Mouse (Mus musculus) MEL (cell line): ENCODE results near the gene Gm49355. TPM values are rescaled to one million over a fixed set of nuclear protein-coding genes. Genes with fewer than 3 reads are reported as not detected.

Experiments
- DNase-seq: peaks from one replicate; pipeline ENCODE4 v3.0.0; 2011; ENCODE audit warnings: low read depth, low spot score
- H3K27ac ChIP-seq: 2 replicates; pipeline ENCODE4 v1.5.1; 2012; ENCODE audit warnings: low read depth, mild to moderate bottlenecking, control low read depth, low read length, moderate library complexity; ENCODE audit not compliant: control insufficient read depth
- H3K27me3 ChIP-seq, 2 experiments: fragments of 150-350 bp in 1 of 2; sonication (generic) in 1 of 2; 2 replicates each; pipeline ENCODE4 v1.6.1; 2012; ENCODE audit warnings: low read length in 2 of 2, mild to moderate bottlenecking in 2 of 2, improper control_type of control experiment in 1 of 2, moderate library complexity in 1 of 2; ENCODE audit not compliant: insufficient read depth in 2 of 2, control insufficient read depth in 1 of 2
- H3K36me3 ChIP-seq, 2 experiments: 2 replicates each; pipeline ENCODE4 v1.6.1; 2012 to 2014; ENCODE audit warnings: low read length in 2 of 2, improper control_type of control experiment in 1 of 2, inconsistent platforms in 1 of 2, mild to moderate bottlenecking in 1 of 2; ENCODE audit not compliant: insufficient read depth in 2 of 2, control insufficient read depth in 1 of 2
- H3K4me1 ChIP-seq, 2 experiments: fragments of 150-350 bp in 1 of 2; sonication (generic) in 1 of 2; 2 replicates each; pipeline ENCODE4 v1.6.1; 2012; ENCODE audit warnings: low read length in 2 of 2, improper control_type of control experiment in 1 of 2, mild to moderate bottlenecking in 1 of 2; ENCODE audit not compliant: insufficient read depth in 2 of 2, control insufficient read depth in 1 of 2
- H3K4me3 ChIP-seq, 2 experiments: fragments of 150-350 bp in 1 of 2; sonication (generic) in 1 of 2; 2 replicates each; pipeline ENCODE4 v1.5.1; 2012; ENCODE audit warnings: low read depth in 2 of 2, low read length in 2 of 2, mild to moderate bottlenecking in 2 of 2, moderate library complexity in 2 of 2, control low read depth in 1 of 2, improper control_type of control experiment in 1 of 2; ENCODE audit not compliant: control insufficient read depth in 1 of 2, insufficient read depth in 1 of 2
- H3K79me2 ChIP-seq: 2 replicates; pipeline ENCODE4 v1.6.1; 2012; ENCODE audit warnings: mild to moderate bottlenecking, low read length, moderate library complexity; ENCODE audit not compliant: control insufficient read depth, poor library complexity, insufficient read depth
- H3K9ac ChIP-seq: 2 replicates; pipeline ENCODE4 v1.6.1; 2012; ENCODE audit warnings: low read depth, mild to moderate bottlenecking, control low read depth, low read length, moderate library complexity; ENCODE audit not compliant: control insufficient read depth, poor library complexity, severe bottlenecking
- H3K9me3 ChIP-seq: fragments of 150-350 bp; sonication (generic); replicated peaks from 2 replicates; pipeline ENCODE4 v1.6.1; 2012; ENCODE audit warnings: mild to moderate bottlenecking, low read length, improper control_type of control experiment, moderate library complexity; ENCODE audit not compliant: insufficient read depth
- GABPA ChIP-seq: IDR thresholded peaks from 2 replicates; pipeline ENCODE4 v1.6.1; 2012; ENCODE audit warnings: low read depth, mild to moderate bottlenecking, inconsistent platforms, low read length, improper control_type of control experiment, moderate library complexity
- GATA1 ChIP-seq: IDR thresholded peaks from 2 replicates; pipeline ENCODE4 v1.6.1; 2011; ENCODE audit warnings: low read depth, low read length, improper control_type of control experiment
- HCFC1 ChIP-seq: IDR thresholded peaks from 2 replicates; pipeline ENCODE4 v1.6.1; 2012; ENCODE audit warnings: low read depth, mild to moderate bottlenecking, inconsistent platforms, low read length, improper control_type of control experiment, moderate library complexity
- MXI1 ChIP-seq: IDR thresholded peaks from 2 replicates; pipeline ENCODE4 v1.6.1; 2011; ENCODE audit warnings: mild to moderate bottlenecking, low read depth, low read length, improper control_type of control experiment
- MYB ChIP-seq: IDR thresholded peaks from 2 replicates; pipeline ENCODE4 v1.6.1; 2011; ENCODE audit warnings: mild to moderate bottlenecking, low read depth, low read length, improper control_type of control experiment
- MYC ChIP-seq: IDR thresholded peaks from 2 replicates; pipeline ENCODE4 v1.6.1; 2011; ENCODE audit warnings: low read depth, mild to moderate bottlenecking, low read length, improper control_type of control experiment, moderate library complexity
- RAD21 ChIP-seq: IDR thresholded peaks from 2 replicates; pipeline ENCODE4 v1.6.1; 2011; ENCODE audit warnings: mild to moderate bottlenecking, low read depth, low read length, improper control_type of control experiment
- SIN3A ChIP-seq: IDR thresholded peaks from 2 replicates; pipeline ENCODE4 v1.6.1; 2012; ENCODE audit warnings: low read length, improper control_type of control experiment, inconsistent platforms
- TAL1 ChIP-seq: IDR thresholded peaks from 2 replicates; pipeline ENCODE4 v1.6.1; 2012; ENCODE audit warnings: mild to moderate bottlenecking, inconsistent platforms, low read length, moderate library complexity, mixed read lengths
- TCF12 ChIP-seq: IDR thresholded peaks from 2 replicates; pipeline ENCODE4 v1.6.1; 2014; ENCODE audit warnings: low read depth, mild to moderate bottlenecking, inconsistent platforms, low read length, improper control_type of control experiment, moderate library complexity
- USF1 ChIP-seq: IDR thresholded peaks from 2 replicates; pipeline ENCODE4 v1.6.1; 2014; ENCODE audit warnings: low read depth, mild to moderate bottlenecking, inconsistent platforms, low read length, improper control_type of control experiment, moderate library complexity
- USF2 ChIP-seq, 2 experiments: IDR thresholded peaks; 2 replicates each; pipeline ENCODE4 v1.6.1; 2011 to 2012; ENCODE audit warnings: improper control_type of control experiment in 2 of 2, low read length in 2 of 2, borderline replicate concordance in 1 of 2, inconsistent platforms in 1 of 2, low read depth in 1 of 2, mild to moderate bottlenecking in 1 of 2; ENCODE audit not compliant: insufficient read depth in 1 of 2
- ZMIZ1 ChIP-seq: IDR thresholded peaks from 2 replicates; pipeline ENCODE4 v1.6.1; 2012; ENCODE audit warnings: low read depth, mild to moderate bottlenecking, inconsistent platforms, low read length, improper control_type of control experiment, moderate library complexity
- polyA plus RNA-seq, 2 experiments: library from polyadenylated mRNA; stranded (reverse) in 1 of 2; unstranded in 1 of 2; fragments of >175 nt in 1 of 2; fragments of >200 nt in 1 of 2; gene quantifications; 2 replicates each; pipeline versions ENCODE4 v1.2.1 to v1.2.4; 2012; ENCODE audit warnings: low replicate concordance in 2 of 2, low read depth in 1 of 2; ENCODE audit not compliant: insufficient read length in 2 of 2, insufficient read depth in 1 of 2, missing spikeins in 1 of 2
- total RNA-seq: library from RNA; depleted of rRNA; stranded (reverse); fragments of 300-350 nt; gene quantifications from 2 replicates; pipeline ENCODE4 v1.2.3, GENCODE M21; 2012

Gene Gm49355
- total and polyA plus RNA-seq, 3 experiments: 0.08 to 0.17 TPM; not detected in 1

DNA sequence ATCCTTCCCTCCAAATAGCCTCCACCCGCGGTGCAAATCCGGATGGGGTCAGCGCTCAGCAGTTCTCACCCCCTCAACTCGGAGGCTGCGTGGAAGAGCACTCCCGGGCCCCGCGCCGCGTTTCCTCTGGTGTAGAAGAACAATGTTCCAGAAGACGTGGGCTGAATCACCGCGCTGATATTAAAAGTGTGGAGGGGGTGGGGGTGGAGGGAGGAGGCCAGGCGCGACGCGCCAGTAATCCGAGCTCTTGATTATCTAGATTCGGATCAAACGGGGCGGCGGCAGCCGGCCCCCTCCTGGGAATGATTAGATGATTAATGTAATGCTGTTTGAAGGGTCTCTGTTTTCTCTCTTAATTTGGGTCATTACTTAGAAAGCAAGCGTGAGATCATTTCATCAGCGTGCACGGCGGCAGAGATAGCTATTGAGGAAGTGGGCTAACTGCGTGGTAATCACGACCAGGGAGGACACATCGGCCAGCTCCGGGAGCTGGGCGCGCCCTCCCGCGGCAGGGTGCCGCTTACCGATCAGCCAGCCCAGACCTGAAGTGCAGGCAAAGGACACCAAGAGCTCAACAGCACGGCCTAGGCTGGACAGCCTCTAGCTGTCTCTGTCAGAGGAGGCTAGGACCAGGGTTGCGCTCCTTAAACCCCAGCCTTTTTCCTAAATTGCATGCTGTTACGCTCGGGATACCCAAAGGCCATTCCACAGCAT lies 57.5 kb downstream of the Gm49355 start:
- Histone ChIP-seq H3K4me3 (no peak overlapping the region), H3K27ac (no peak overlapping the region), H3K9me3 (no peaks in the 10 kb centered on the region), H3K79me2 (no peaks in the 10 kb centered on the region), H3K36me3 (no peaks in the 10 kb centered on the region), H3K4me1 (no peaks in the 10 kb centered on the region), H3K27me3 (no peaks in the 10 kb centered on the region), H3K9ac (no peak overlapping the region)
- no peak for TF ChIP-seq ZMIZ1
- TF ChIP-seq USF1: no peak
- TF ChIP-seq GABPA: no peak
- no peak for DNase-seq

DNA sequence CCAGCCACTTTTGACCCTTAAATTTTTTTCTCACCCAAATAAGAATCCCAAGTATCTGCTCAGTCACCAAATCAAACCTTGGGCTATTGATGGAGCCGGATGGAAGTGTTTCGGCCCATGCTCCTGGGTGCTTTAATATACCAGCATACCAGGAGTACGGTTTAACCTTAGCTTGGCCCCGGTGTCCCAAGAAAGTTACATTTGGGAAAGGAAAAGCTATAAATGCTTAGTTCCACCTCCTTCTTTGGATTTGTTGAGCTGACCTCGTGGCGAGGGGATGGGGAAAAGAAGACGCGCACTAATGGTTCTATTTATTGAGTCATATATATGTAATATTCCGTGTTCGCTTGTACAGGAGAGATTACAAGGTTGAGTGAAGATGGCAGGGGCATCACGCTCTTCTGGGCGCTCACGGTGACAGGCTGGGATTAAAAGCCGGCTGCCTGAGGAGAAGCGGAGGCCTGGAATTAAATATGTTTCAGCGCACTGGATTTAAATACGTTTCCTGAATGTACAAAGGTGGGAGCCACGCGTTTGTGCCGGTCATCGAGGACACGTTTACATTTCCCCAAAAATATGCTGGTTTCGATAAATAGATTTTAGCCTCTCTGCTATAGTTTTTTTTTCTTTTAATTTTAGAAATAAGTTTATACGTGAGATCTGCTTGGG lies 58.1 kb downstream of the Gm49355 start:
- no peaks in the 10 kb centered on the region for H3K27me3 ChIP-seq
- no peak overlapping the region for H3K27ac ChIP-seq
- H3K9me3 ChIP-seq: no peaks in the 10 kb centered on the region
- no peaks in the 10 kb centered on the region for H3K36me3 ChIP-seq
- no peak overlapping the region for H3K9ac ChIP-seq
- TF ChIP-seq GABPA: no peak
- TF ChIP-seq USF2 (IDR thresholded peaks at IDR 0.05; ENCODE audit: borderline replicate concordance in 1 of 2, insufficient read depth in 1 of 2, low read depth in 1 of 2, low read length in 2 of 2): no peak
- no peak for TF ChIP-seq MYC
- TF ChIP-seq ZMIZ1: no peak
- no peak for TF ChIP-seq MYB
- TF ChIP-seq TAL1: no peak
- no peak for TF ChIP-seq MXI1
- TF ChIP-seq TCF12: no peak
- TF ChIP-seq SIN3A: no peak
- no peak for TF ChIP-seq HCFC1
- no peak for TF ChIP-seq RAD21
- TF ChIP-seq GATA1: no peak
- DNase-seq: no peak
- H3K79me2 ChIP-seq: no peaks in the 10 kb centered on the region
- no peaks in the 10 kb centered on the region for H3K4me1 ChIP-seq
- no peak overlapping the region for H3K4me3 ChIP-seq
